Mouse (Mus musculus) spleen, adult 2 months (tissue): ENCODE data around the gene Arfgef2.

Experiments used
- CTCF ChIP-seq: fragments of 200-500 bp; IDR thresholded peaks from 2 replicates; pipeline ENCODE4 v1.5.1; 2011; ENCODE audit warnings: mild to moderate bottlenecking, inconsistent platforms; ENCODE audit not compliant: insufficient read depth, insufficient read length, insufficient replicate concordance; ENCODE audit errors: extremely low read depth
- POLR2A ChIP-seq: fragments of 200-500 bp; IDR thresholded peaks from 2 replicates; pipeline ENCODE4 v1.6.1; 2011; ENCODE audit warnings: low read depth, low read length, inconsistent platforms

DNA sequence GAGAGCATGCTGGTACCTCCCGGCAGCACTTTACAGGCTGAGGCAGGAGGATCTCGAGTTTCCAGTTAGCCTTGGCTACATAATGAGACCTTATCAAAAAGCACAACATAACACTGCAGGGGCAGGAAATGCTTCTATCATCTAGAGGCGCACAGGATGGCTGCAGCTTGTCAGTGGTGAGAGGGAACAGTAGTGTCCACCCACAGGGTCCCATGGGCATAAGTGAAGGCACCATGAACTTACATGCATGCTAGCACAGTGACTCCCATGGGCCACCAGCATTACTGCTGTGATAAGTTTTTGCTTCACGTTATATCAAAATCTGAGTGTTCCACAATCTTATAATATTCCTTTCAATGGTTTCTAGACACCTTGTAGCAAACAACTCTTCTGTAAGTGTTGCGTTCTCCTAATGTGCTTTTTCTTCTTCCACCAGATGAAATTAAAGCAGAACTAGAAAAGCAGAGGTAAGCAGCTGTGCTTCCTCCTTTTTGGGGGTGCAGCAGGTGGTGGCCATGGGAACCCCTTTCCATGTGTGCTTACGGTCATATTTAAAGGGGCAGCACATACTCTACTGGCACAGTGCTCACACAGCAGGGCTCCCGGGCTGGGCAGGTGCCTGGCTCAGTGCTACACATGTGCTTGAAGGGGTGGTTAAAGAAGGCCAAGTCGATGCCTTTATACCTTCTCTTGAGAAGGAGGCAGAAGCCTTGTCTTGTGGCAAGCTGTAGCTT lies 21.3 kb downstream of the Arfgef2 start:
- TF ChIP-seq CTCF (no peak), POLR2A (no peak)
